Mouse (Mus musculus) neural tube, embryonic 10.5 days (tissue): ENCODE results near the gene Rpusd4.

ENCODE experiments used
- DNase-seq: peaks from one replicate; pipeline ENCODE4 v3.0.0-alpha.2; 2017; ENCODE audit warnings: low spot score; ENCODE audit errors: extremely low spot score

Rpusd4 gene

GRCm38 (mm10) chr9:35286351-35286750, 18.7 kb downstream of the Rpusd4 start:
- no peak for DNase-seq

GRCm38 (mm10) chr9:35289992-35290391, 22.3 kb downstream of the Rpusd4 start:
- DNase-seq, result no peak

DNA sequence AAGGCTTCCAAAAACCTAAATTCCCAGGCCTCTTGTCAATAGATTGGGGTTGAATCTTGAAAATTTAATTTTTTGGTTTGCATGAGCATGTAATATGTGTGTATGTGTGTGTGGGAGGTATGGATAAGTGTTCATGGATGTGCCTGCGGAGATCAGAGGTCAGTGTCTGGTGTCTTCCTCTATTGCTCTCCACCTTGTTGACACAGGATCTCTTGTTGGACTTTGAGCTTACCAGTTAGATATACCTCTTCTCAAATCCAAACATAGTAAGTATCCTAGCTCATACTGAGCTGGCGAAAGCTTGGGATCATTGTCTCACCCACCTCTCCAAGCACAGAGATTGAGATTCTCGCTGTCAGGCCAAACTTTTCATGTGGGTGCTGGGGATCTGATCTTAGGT, 22.8 kb downstream of the Rpusd4 start:
- DNase-seq, result no peak

GRCm38 (mm10) chr9:35290916-35291315, 23.3 kb downstream of the Rpusd4 start:
- DNase-seq, result no peak

DNA sequence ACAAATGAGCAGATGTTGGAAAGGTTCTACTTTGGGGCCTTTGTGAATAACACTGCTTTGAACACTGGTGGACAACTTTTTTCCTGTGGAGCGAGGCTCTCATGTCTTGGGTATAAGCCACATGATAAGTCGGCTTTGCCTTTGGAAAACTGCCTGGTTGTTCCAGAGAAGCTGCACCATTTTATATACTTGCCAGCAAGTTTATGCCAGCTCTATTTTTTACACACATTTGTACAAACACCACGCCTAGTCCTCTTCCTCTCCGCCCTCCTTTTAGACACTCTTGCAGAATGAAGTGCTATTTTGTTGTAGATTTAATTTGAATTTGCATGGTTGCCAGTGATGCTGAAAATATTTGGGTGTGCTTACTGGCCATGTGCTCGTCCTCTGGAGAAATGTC, 25.8 kb downstream of the Rpusd4 start:
- DNase-seq, result no peak

GRCm38 (mm10) chr9:35297791-35298190, 30.1 kb downstream of the Rpusd4 start:
- no peak for DNase-seq

GRCm38 (mm10) chr9:35302172-35302571, 34.5 kb downstream of the Rpusd4 start:
- DNase-seq, result no peak

GRCm38 (mm10) chr9:35307461-35307860, 39.8 kb downstream of the Rpusd4 start:
- DNase-seq, result no peak

GRCm38 (mm10) chr9:35310377-35310776, 42.7 kb downstream of the Rpusd4 start:
- DNase-seq, result no peak

DNA sequence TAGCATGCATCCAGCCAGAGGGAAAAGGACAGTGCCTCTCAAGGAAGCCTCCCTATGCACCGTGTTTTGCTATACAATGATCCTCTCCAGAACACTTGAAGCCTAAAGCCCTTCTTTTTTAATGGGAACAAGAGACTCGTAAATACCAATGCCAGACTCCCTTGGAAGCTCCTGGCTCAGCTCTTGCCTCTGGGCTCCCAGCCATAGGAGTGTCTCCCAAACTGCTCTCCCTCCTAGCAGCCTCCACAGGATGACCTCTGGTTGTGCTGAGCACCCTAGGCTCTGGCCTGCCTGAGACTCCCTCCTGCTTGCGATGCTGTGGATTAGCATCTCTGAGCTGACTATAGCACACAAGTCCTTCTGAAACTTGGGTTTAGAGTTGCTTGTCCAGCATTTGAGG, 44.9 kb downstream of the Rpusd4 start:
- no peak for DNase-seq

GRCm38 (mm10) chr9:35313601-35314000, 45.9 kb downstream of the Rpusd4 start:
- no peak for DNase-seq

GRCm38 (mm10) chr9:35314254-35314653, 46.6 kb downstream of the Rpusd4 start:
- no peak for DNase-seq

DNA sequence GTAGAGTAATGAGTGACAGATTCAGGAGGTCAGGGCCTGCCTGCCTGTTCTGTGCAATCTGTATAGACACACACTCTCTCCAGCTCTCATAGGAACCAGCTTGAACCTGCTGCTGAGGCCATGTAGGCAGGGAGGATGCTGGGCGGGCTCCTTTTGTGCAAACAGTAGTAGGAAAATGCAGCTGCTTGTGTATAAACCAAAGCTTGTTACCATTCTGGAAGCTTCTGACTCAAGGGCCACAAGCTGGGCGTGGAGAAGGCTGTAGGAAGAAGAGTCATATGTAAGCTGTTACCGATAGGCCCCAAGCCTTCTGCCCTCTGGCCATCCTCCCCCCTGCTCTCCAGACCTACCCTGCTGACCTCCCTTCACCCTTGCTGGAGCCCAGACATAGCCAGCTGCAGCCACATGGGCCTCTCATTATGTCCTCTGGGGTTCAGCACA, 49.1 kb downstream of the Rpusd4 start:
- peak; percentile 64 for DNase-seq

DNA sequence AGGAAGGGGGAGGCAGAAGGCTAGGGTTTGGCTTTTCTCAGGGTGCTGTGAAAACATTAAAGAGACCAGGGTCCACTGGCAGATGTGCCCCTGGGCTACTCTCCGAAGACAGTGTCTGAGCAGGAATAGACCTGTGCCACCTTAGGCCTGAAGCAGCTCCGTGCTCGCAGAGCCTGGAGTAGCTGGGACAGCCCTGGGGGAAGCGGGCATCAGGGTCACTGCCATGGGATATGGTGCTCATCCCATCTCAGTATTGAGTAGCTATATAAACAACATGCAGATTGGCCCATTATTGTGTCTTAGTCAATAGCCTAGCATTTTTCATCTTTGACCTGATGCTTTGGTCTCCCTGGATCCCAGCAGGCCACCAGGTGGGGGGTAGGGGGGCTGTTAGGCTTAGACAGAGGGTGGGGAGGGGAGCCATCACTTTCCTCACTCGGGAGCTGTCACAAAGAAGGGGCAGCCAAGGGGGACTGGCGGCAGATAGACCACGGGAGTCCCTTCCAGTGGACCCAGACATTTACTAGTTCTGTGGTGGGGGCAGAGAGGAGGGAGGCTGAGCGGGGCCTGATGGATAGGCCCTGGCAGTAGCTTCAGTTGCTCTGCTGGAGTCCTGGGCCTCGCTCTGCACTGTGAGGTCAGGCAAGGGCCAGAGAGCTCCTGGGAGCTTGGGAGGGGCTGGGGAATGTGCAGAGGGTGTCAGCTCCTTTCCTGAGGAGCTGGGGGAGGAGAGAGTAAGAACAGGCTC, 49.7 kb downstream of the Rpusd4 start:
- peak; percentile 63 for DNase-seq

GRCm38 (mm10) chr9:35318537-35319172, 51.0 kb downstream of the Rpusd4 start:
- no peak for DNase-seq

- DNase-seq, result no peak
Measured at GRCm38 (mm10) chr9:35320288-35320687, 52.6 kb downstream of the Rpusd4 start.

DNA sequence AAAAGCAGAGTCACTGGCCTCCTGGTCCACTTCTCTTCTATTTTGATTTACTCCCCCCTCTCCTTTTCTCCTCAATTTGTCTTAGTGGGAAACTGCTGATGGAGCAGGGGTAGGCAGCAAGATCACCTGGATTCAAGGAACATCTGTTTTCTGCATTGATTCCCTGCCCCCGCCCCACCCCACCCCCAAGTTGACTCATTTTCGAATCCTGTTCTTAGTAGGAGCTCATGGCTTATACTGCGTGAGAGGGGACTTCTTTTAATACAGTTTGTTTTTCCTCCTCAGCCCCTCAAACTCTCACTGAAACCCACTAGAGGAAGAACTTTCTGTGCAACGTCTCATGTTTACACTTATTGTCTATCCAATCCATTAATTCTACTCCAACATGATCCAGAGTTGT, 56.3 kb downstream of the Rpusd4 start:
- no peak for DNase-seq

- no peak for DNase-seq
Measured at GRCm38 (mm10) chr9:35324571-35324970, 56.9 kb downstream of the Rpusd4 start.

DNA sequence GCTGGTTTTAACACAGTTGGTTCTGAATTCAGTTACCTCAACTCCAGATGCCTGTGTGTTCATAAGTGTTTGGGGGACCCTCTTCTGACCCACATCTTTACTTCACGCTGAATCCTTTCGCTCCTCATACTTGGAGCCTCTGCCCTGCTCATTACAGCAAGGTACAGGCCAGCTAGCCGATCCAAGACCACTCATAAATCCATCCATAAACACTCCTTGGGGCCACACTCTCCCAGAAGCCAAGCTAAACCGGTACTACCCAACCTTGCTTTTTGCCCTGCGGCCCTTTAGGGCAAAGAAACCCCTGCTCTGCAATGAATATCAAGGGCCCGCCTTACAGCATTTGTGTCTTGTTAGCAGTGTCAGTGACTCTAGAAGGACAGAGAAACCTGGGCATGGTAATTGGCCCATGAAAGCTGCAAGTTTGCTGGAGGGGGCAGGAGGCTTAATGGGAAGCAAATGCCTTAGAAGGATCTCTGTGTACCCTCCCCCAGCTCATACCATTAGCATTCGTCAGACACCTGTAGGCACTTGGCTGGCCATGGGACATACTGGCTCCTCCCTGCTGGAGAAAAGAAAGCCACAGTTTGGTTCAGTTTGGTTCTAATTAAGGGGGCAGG, 59.1 kb downstream of the Rpusd4 start:
- no peak for DNase-seq
